Mouse (Mus musculus) erythroblast, embryonic 14.5 days (primary cell): ENCODE data around the gene Ank3. TPM values are rescaled to one million over a fixed set of nuclear protein-coding genes. Genes with fewer than 3 reads are reported as not detected.

Experiments
- H3K27me3 ChIP-seq: 2 replicates; pipeline ENCODE4 v1.6.1; 2012; ENCODE audit warnings: inconsistent platforms; ENCODE audit not compliant: control insufficient read depth
- H3K36me3 ChIP-seq: 2 replicates; pipeline ENCODE4 v1.6.1; 2012; ENCODE audit warnings: mild to moderate bottlenecking, inconsistent platforms; ENCODE audit not compliant: control insufficient read depth
- H3K4me1 ChIP-seq: 2 replicates; pipeline ENCODE4 v1.6.1; 2012; ENCODE audit warnings: inconsistent platforms; ENCODE audit not compliant: control insufficient read depth
- H3K4me3 ChIP-seq: replicated peaks from 2 replicates; pipeline ENCODE3; 2012; ENCODE audit warnings: moderate library complexity, mild to moderate bottlenecking, inconsistent platforms
- H3K9me3 ChIP-seq: 2 replicates; pipeline ENCODE4 v1.6.1; 2012; ENCODE audit warnings: low read length, inconsistent platforms, mixed read lengths; ENCODE audit not compliant: control insufficient read depth
- GATA1 ChIP-seq: IDR thresholded peaks from 2 replicates; pipeline ENCODE4 v1.6.1; 2012; ENCODE audit warnings: low read length, inconsistent platforms, mixed read lengths
- TAL1 ChIP-seq: IDR thresholded peaks from 3 replicates; pipeline ENCODE4 v1.6.1; 2012; ENCODE audit warnings: low read length, inconsistent platforms, mixed read lengths
- polyA plus RNA-seq: library from polyadenylated mRNA; stranded (reverse); fragments of >175 nt; gene quantifications from 2 replicates; pipeline ENCODE4 v1.2.3, GENCODE M21; 2012

Gene Ank3
- polyA plus RNA-seq, 1 experiment: 0.03 TPM

- Histone ChIP-seq H3K36me3 (no peaks in the 10 kb centered on the region), H3K4me3 (no peak overlapping the region), H3K4me1 (no peaks in the 10 kb centered on the region), H3K9me3 (no peaks in the 10 kb centered on the region; the same call in 1 of the 2 replicates), H3K27me3 (no peaks in the 10 kb centered on the region)
- TF ChIP-seq TAL1 (no peak), GATA1 (no peak)
Observed at GRCm38 (mm10) chr10:69620692-69621382, 222.3 kb downstream of the Ank3 start.

GRCm38 (mm10) chr10:69627767-69628166 is 229.2 kb downstream of the Ank3 start:
- Histone ChIP-seq H3K27me3 (no peaks in the 10 kb centered on the region), H3K4me3 (no peak overlapping the region), H3K36me3 (no peaks in the 10 kb centered on the region), H3K9me3 (no peaks in the 10 kb centered on the region), H3K4me1 (no peaks in the 10 kb centered on the region)
- TF ChIP-seq GATA1 (no peak), TAL1 (no peak)

- TF ChIP-seq GATA1: no peak
- TF ChIP-seq TAL1: no peak
- no peaks in the 10 kb centered on the region for H3K9me3 ChIP-seq
- H3K4me3 ChIP-seq: no peak overlapping the region
- no peaks in the 10 kb centered on the region for H3K27me3 ChIP-seq
- H3K4me1 ChIP-seq: no peaks in the 10 kb centered on the region
- no peaks in the 10 kb centered on the region for H3K36me3 ChIP-seq
Observed at GRCm38 (mm10) chr10:69628743-69629142, 230.2 kb downstream of the Ank3 start.

GRCm38 (mm10) chr10:69630802-69631388 is 232.3 kb downstream of the Ank3 start:
- H3K4me1 ChIP-seq: no peaks in the 10 kb centered on the region
- no peaks in the 10 kb centered on the region for H3K36me3 ChIP-seq
- TF ChIP-seq GATA1: no peak
- TF ChIP-seq TAL1: no peak
- H3K9me3 ChIP-seq: no peaks in the 10 kb centered on the region
- no peak overlapping the region for H3K4me3 ChIP-seq
- H3K27me3 ChIP-seq: no peaks in the 10 kb centered on the region

- Histone ChIP-seq H3K27me3 (no peaks in the 10 kb centered on the region), H3K4me3 (no peak overlapping the region), H3K36me3 (no peaks in the 10 kb centered on the region), H3K9me3 (no peaks in the 10 kb centered on the region), H3K4me1 (no peaks in the 10 kb centered on the region)
- TF ChIP-seq GATA1 (no peak), TAL1 (no peak)
Observed at GRCm38 (mm10) chr10:69632885-69633284, 234.3 kb downstream of the Ank3 start.

- H3K4me1 ChIP-seq: no peaks in the 10 kb centered on the region
- no peak for TF ChIP-seq GATA1
- no peak for TF ChIP-seq TAL1
- no peaks in the 10 kb centered on the region for H3K27me3 ChIP-seq
- no peaks in the 10 kb centered on the region for H3K36me3 ChIP-seq
- no peak overlapping the region for H3K4me3 ChIP-seq
- no peaks in the 10 kb centered on the region for H3K9me3 ChIP-seq
Observed at GRCm38 (mm10) chr10:69634891-69635290, 236.3 kb downstream of the Ank3 start.

- no peak overlapping the region for H3K4me3 ChIP-seq
- no peaks in the 10 kb centered on the region for H3K36me3 ChIP-seq
- no peaks in the 10 kb centered on the region for H3K27me3 ChIP-seq
- TF ChIP-seq TAL1 (no peak), GATA1 (no peak)
- H3K9me3 ChIP-seq: peaks cover 2% of the 10 kb centered on the region; the same call in 1 of the 2 replicates
- no peaks in the 10 kb centered on the region for H3K4me1 ChIP-seq
Observed at GRCm38 (mm10) chr10:69635910-69636656, 237.5 kb downstream of the Ank3 start.

- Histone ChIP-seq H3K27me3 (no peaks in the 10 kb centered on the region), H3K36me3 (no peaks in the 10 kb centered on the region), H3K9me3 (peaks cover 2% of the 10 kb centered on the region; the same call in 1 of the 2 replicates), H3K4me1 (no peaks in the 10 kb centered on the region), H3K4me3 (no peak overlapping the region)
- TF ChIP-seq GATA1: no peak
- no peak for TF ChIP-seq TAL1
Observed at GRCm38 (mm10) chr10:69639138-69639537, 240.6 kb downstream of the Ank3 start.

- H3K36me3 ChIP-seq: no peaks in the 10 kb centered on the region
- H3K4me1 ChIP-seq: no peaks in the 10 kb centered on the region; the same call in 1 of the 2 replicates
- H3K27me3 ChIP-seq: no peaks in the 10 kb centered on the region
- H3K4me3 ChIP-seq: no peak overlapping the region
- TF ChIP-seq TAL1 (no peak), GATA1 (no peak)
- peaks cover 3% of the 10 kb centered on the region; the same call in 1 of the 2 replicates for H3K9me3 ChIP-seq
Observed at GRCm38 (mm10) chr10:69640617-69641016, 242.0 kb downstream of the Ank3 start.
